Mouse (Mus musculus) brain, embryonic 14.5 days (tissue): ENCODE measurements around the gene Get4.

ENCODE experiments used
- CTCF ChIP-seq: fragments of 200-500 bp; IDR thresholded peaks from 2 replicates; pipeline ENCODE4 v1.5.1; 2012; ENCODE audit warnings: inconsistent platforms, mild to moderate bottlenecking, moderate library complexity, borderline replicate concordance; ENCODE audit not compliant: insufficient read depth, insufficient read length; ENCODE audit errors: extremely low read depth
- POLR2A ChIP-seq: fragments of 200-500 bp; IDR thresholded peaks from 2 replicates; pipeline ENCODE4 v1.6.1; 2012; ENCODE audit warnings: mild to moderate bottlenecking, inconsistent platforms, borderline replicate concordance; ENCODE audit not compliant: poor library complexity, insufficient read depth, insufficient read length, severe bottlenecking; ENCODE audit errors: extremely low read depth

GRCm38 (mm10) chr5:139291811-139292560, 39.9 kb downstream of the Get4 start:
- no peak for TF ChIP-seq CTCF
- TF ChIP-seq POLR2A: no peak
